Mouse (Mus musculus) embryo, embryonic 11.5 days (tissue): ENCODE results near the gene Rtn3.

ENCODE experiments used
- DNase-seq: peaks from one replicate; pipeline ENCODE4 v3.0.0-alpha.2; 2012; ENCODE audit warnings: low read depth, low spot score

Gene Rtn3

GRCm38 (mm10) chr19:7487680-7488079 lies 4.6 kb upstream of the Rtn3 start:
- no peak for DNase-seq

GRCm38 (mm10) chr19:7484076-7484475 lies 995 bp upstream of the Rtn3 start:
- no peak for DNase-seq

- peak; percentile 37 for DNase-seq
Observed at GRCm38 (mm10) chr19:7483512-7483882, 416 bp upstream of the Rtn3 start.

GRCm38 (mm10) chr19:7482266-7482598 lies 849 bp downstream of the Rtn3 start:
- no peak for DNase-seq

GRCm38 (mm10) chr19:7481541-7482265 lies 1.4 kb downstream of the Rtn3 start:
- no peak for DNase-seq

- no peak for DNase-seq
Observed at GRCm38 (mm10) chr19:7479751-7480248, 3.3 kb downstream of the Rtn3 start.

GRCm38 (mm10) chr19:7470643-7471042 lies 12.4 kb downstream of the Rtn3 start:
- no peak for DNase-seq

GRCm38 (mm10) chr19:7467915-7468314 lies 15.2 kb downstream of the Rtn3 start:
- DNase-seq = no peak

GRCm38 (mm10) chr19:7459370-7459769 lies 23.7 kb downstream of the Rtn3 start:
- DNase-seq = no peak

GRCm38 (mm10) chr19:7458901-7459300 lies 24.2 kb downstream of the Rtn3 start:
- DNase-seq = no peak

- DNase-seq = no peak
Observed at GRCm38 (mm10) chr19:7456803-7457202, 26.3 kb downstream of the Rtn3 start.

GRCm38 (mm10) chr19:7445596-7445995 lies 37.5 kb downstream of the Rtn3 start:
- DNase-seq = no peak

GRCm38 (mm10) chr19:7445105-7445504 lies 38.0 kb downstream of the Rtn3 start:
- no peak for DNase-seq

- DNase-seq = peak; percentile 48
Observed at GRCm38 (mm10) chr19:7441493-7441892, 41.6 kb downstream of the Rtn3 start.

GRCm38 (mm10) chr19:7438295-7438694 lies 44.8 kb downstream of the Rtn3 start:
- no peak for DNase-seq

- no peak for DNase-seq
Observed at GRCm38 (mm10) chr19:7436061-7436970, 46.8 kb downstream of the Rtn3 start.

- DNase-seq = no peak
Observed at GRCm38 (mm10) chr19:7434887-7435286, 48.2 kb downstream of the Rtn3 start.

- no peak for DNase-seq
Observed at GRCm38 (mm10) chr19:7425398-7425775, 57.7 kb downstream of the Rtn3 start.

- no peak for DNase-seq
Observed at GRCm38 (mm10) chr19:7424590-7425397, 58.3 kb downstream of the Rtn3 start.

GRCm38 (mm10) chr19:7424131-7424530 lies 59.0 kb downstream of the Rtn3 start:
- DNase-seq = no peak

- no peak for DNase-seq
Observed at GRCm38 (mm10) chr19:7423656-7424030, 59.4 kb downstream of the Rtn3 start.

GRCm38 (mm10) chr19:7423028-7423655 lies 59.9 kb downstream of the Rtn3 start:
- no peak for DNase-seq
